Mouse (Mus musculus): ENCODE measurements at regions not wholly inside any gene's neighbourhood (a gene's known extent, or its start where the extent isn't known, plus 50 kb on each side); places are given as distances from the start of the nearest gene placed in this dataset.

DNA sequence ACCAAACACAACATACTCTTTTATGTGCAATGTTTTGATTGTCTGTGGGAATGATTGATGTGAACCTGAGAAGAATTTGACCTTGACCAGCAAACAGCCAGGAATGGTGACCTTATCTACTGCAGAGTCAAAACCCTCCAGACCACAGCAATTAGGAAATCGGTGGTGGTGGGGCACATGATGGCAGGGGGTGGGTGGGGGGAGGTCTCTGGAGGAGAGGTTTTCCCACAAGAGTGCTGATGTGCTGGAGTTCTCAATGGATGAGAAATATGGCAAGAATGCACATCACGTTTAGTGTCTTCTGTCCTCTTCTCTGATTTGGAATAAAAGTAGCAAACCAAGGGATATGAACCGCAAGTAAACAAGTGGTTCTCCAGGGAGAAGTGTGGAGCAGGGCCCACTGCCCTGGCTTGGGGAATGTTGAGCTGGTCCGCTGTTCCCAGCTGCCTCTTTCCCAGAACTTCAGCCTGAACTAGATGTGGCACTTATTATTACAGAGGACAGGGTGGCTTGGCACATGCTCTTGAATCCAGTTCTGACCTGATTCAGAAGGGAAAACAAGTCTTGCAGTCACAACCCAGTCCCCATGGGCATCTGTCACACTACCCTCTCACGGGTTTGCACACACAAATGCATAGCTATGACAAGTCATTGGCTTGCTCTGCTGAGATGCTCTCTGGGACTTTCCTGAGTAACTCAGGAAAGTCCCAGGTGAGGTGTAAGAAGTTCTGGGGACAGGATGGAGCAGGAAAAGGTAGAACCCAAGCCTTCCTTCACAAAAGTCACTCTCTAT is 170.9 kb upstream of the Gmds start:
- Histone ChIP-seq H3K4me3 (ENCODE audit: low read depth, low read length) (no peak overlapping the region), H3K27ac (ENCODE audit: insufficient read depth, low read length) (no peak overlapping the region), H3K9me3 (replicated peaks; ENCODE audit: control insufficient read depth, insufficient read depth, low read length, poor library complexity, severe bottlenecking) (no peaks in the 10 kb centered on the region), H3K27me3 (ENCODE audit: control insufficient read depth, insufficient read depth, low read length, poor library complexity, severe bottlenecking) (no peaks in the 10 kb centered on the region), H3K36me3 (ENCODE audit: control insufficient read depth, insufficient read depth, low read length, poor library complexity, severe bottlenecking) (no peaks in the 10 kb centered on the region), H3K9ac (ENCODE audit: low read depth, poor library complexity, severe bottlenecking) (no peak overlapping the region), H3K4me1 (ENCODE audit: control insufficient read depth, insufficient read depth, low read length) (no peaks in the 10 kb centered on the region)
- TF ChIP-seq EP300 (IDR thresholded peaks at IDR 0.05; ENCODE audit: insufficient read depth, low read depth, low read length) (no peak), CTCF (IDR thresholded peaks at IDR 0.05; ENCODE audit: low read depth, low read length) (no peak), POLR2A (IDR thresholded peaks at IDR 0.05; ENCODE audit: insufficient read depth, low read length) (no peak)

DNA sequence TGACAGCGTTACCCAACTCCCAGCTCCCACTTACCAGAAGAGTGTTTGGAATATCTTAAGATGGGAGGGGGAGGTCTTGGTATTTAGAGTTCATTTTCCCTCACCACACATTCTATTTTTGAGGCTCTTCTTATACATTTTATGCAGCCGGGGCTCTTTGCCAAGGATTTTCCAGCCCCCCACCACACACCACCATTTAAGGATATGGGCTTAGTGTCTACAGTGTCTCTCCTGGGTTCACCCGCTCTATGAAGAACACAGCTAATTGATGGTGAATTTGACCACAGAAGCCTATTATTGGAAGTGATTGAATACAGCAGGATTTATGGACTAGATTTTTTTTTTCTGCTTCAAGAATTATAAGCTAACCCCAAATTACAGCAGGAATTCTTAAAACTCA is 169.9 kb upstream of the Gmds start:
- H3K9ac ChIP-seq (ENCODE audit: low read depth, poor library complexity, severe bottlenecking) = no peak overlapping the region
- H3K4me1 ChIP-seq (ENCODE audit: control insufficient read depth, insufficient read depth, low read length) = no peaks in the 10 kb centered on the region
- no peaks in the 10 kb centered on the region for H3K36me3 ChIP-seq (ENCODE audit: control insufficient read depth, insufficient read depth, low read length, poor library complexity, severe bottlenecking)
- TF ChIP-seq POLR2A (IDR thresholded peaks at IDR 0.05; ENCODE audit: insufficient read depth, low read length) = no peak
- no peaks in the 10 kb centered on the region for H3K9me3 ChIP-seq (replicated peaks; ENCODE audit: control insufficient read depth, insufficient read depth, low read length, poor library complexity, severe bottlenecking)
- no peaks in the 10 kb centered on the region for H3K27me3 ChIP-seq (ENCODE audit: control insufficient read depth, insufficient read depth, low read length, poor library complexity, severe bottlenecking)
- no peak overlapping the region for H3K4me3 ChIP-seq (ENCODE audit: low read depth, low read length)
- H3K27ac ChIP-seq (ENCODE audit: insufficient read depth, low read length) = no peak overlapping the region

DNA sequence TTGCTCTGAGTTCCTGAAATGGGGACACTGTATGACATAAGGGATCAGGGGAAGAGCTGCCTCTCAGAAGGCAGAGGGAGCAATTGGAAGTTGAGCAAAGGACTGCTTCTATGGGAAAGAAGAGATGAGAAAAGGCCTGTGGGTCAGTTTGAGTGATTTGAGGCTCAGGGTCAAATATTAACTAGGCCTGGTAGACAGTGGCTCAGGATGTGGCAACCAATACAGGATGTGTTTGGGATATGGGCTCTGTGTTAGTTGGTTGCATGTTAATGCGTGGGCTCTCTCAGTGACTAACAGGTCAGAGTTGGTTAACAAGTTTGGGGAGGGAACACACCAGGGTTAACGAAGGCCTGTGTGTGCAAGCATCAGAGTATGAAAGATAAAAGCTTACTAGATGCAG is 169.3 kb upstream of the Gmds start:
- no peak overlapping the region for H3K9ac ChIP-seq (ENCODE audit: low read depth, poor library complexity, severe bottlenecking)
- no peaks in the 10 kb centered on the region for H3K9me3 ChIP-seq (replicated peaks; ENCODE audit: control insufficient read depth, insufficient read depth, low read length, poor library complexity, severe bottlenecking)

DNA sequence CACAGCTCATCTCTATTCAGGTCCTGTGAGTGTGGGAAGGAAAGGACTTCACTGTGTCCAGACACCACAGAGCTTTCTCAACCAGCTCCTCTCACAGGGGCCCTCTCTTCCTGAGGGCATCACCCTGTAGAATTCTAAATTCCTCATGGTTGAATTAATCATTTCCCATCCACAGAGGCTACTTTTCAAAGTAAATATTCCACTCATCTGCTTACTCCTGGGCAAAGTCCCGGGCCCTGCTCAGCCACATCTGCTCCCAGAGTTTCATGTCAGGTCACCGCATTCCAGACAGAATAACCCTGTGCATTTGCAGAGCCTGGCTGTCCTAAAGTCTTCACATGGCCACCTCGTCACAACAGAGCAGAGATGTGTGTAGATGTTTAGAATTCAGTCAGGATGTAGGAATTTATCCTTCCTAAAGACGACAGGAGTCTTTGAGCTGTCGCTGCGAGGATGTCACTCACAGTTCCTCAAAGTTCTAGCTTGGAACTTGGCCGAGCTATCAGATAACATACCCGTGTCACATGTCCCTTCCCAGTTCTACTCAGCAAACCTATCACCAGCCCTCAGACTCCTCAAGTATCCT is 159.8 kb upstream of the Gmds start:
- Histone ChIP-seq H3K27ac (ENCODE audit: insufficient read depth, low read length) (no peak overlapping the region), H3K4me3 (ENCODE audit: low read depth, low read length) (no peak overlapping the region), H3K36me3 (ENCODE audit: control insufficient read depth, insufficient read depth, low read length, poor library complexity, severe bottlenecking) (no peaks in the 10 kb centered on the region), H3K9me3 (replicated peaks; ENCODE audit: control insufficient read depth, insufficient read depth, low read length, poor library complexity, severe bottlenecking) (no peaks in the 10 kb centered on the region), H3K9ac (ENCODE audit: low read depth, poor library complexity, severe bottlenecking) (no peak overlapping the region), H3K4me1 (ENCODE audit: control insufficient read depth, insufficient read depth, low read length) (no peaks in the 10 kb centered on the region), H3K27me3 (ENCODE audit: control insufficient read depth, insufficient read depth, low read length, poor library complexity, severe bottlenecking) (no peaks in the 10 kb centered on the region)
- TF ChIP-seq CTCF (IDR thresholded peaks at IDR 0.05; ENCODE audit: low read depth, low read length) = no peak
- no peak for TF ChIP-seq EP300 (IDR thresholded peaks at IDR 0.05; ENCODE audit: insufficient read depth, low read depth, low read length)
- TF ChIP-seq POLR2A (IDR thresholded peaks at IDR 0.05; ENCODE audit: insufficient read depth, low read length) = no peak

More for the DNA sequence above, 169.3 kb upstream of the Gmds start:
- Histone ChIP-seq H3K4me1 (ENCODE audit: control insufficient read depth, insufficient read depth, low read length) (no peaks in the 10 kb centered on the region), H3K27me3 (ENCODE audit: control insufficient read depth, insufficient read depth, low read length, poor library complexity, severe bottlenecking) (no peaks in the 10 kb centered on the region), H3K36me3 (ENCODE audit: control insufficient read depth, insufficient read depth, low read length, poor library complexity, severe bottlenecking) (no peaks in the 10 kb centered on the region), H3K27ac (ENCODE audit: insufficient read depth, low read length) (no peak overlapping the region), H3K4me3 (ENCODE audit: low read depth, low read length) (no peak overlapping the region)
- TF ChIP-seq EP300 (IDR thresholded peaks at IDR 0.05; ENCODE audit: insufficient read depth, low read depth, low read length) (no peak), CTCF (IDR thresholded peaks at IDR 0.05; ENCODE audit: low read depth, low read length) (no peak), POLR2A (IDR thresholded peaks at IDR 0.05; ENCODE audit: insufficient read depth, low read length) (no peak)

DNA sequence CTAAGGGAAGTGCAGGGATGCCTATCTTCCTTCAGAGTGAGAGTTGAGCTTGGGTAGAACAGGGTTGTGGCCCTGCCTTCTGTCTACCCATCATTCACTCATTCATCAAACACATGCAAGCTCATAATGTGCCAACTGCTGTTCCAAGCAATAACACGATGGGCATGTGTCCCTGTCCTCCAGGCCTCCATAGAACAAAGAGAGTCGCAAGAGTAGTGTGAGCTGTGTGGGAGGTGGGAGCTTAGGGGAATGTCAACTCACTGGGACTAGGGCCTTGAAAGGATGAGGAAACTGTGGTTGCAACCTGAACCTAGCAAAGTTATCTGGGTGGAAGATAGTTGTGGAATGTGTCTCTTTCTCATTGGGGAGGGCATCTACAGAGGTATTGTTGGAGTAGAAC is 157.7 kb upstream of the Gmds start:
- H3K4me3 ChIP-seq (ENCODE audit: low read depth, low read length) = no peak overlapping the region
- H3K9me3 ChIP-seq (replicated peaks; ENCODE audit: control insufficient read depth, insufficient read depth, low read length, poor library complexity, severe bottlenecking) = no peaks in the 10 kb centered on the region
- no peaks in the 10 kb centered on the region for H3K36me3 ChIP-seq (ENCODE audit: control insufficient read depth, insufficient read depth, low read length, poor library complexity, severe bottlenecking)
- H3K4me1 ChIP-seq (ENCODE audit: control insufficient read depth, insufficient read depth, low read length) = no peaks in the 10 kb centered on the region
- H3K27ac ChIP-seq (ENCODE audit: insufficient read depth, low read length) = no peak overlapping the region
- TF ChIP-seq POLR2A (IDR thresholded peaks at IDR 0.05; ENCODE audit: insufficient read depth, low read length) (no peak), EP300 (IDR thresholded peaks at IDR 0.05; ENCODE audit: insufficient read depth, low read depth, low read length) (no peak), CTCF (IDR thresholded peaks at IDR 0.05; ENCODE audit: low read depth, low read length) (no peak)
- H3K9ac ChIP-seq (ENCODE audit: low read depth, poor library complexity, severe bottlenecking) = no peak overlapping the region
- no peaks in the 10 kb centered on the region for H3K27me3 ChIP-seq (ENCODE audit: control insufficient read depth, insufficient read depth, low read length, poor library complexity, severe bottlenecking)

DNA sequence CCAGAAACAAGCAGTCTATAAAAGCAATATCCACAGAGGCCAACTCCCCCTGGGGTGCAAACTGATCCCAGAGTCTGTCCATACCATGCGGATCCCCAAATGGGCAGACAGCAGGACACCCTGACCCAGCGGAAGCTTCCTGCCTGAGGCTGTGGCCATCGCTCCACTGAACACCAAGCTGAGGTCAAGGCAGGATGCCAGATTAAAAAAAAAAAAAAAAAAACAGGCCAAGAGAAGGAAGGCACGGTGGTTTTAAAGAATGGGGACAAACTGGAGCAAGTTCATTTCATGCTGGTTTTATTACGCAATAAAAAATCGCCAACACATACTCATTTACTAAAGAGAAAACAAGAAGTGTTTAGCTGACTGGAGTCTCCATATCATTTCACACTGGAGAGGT is 156.5 kb upstream of the Gmds start:
- no peak for TF ChIP-seq CTCF (IDR thresholded peaks at IDR 0.05; ENCODE audit: low read depth, low read length)
- TF ChIP-seq POLR2A (IDR thresholded peaks at IDR 0.05; ENCODE audit: insufficient read depth, low read length) = no peak
- TF ChIP-seq EP300 (IDR thresholded peaks at IDR 0.05; ENCODE audit: insufficient read depth, low read depth, low read length) = no peak
- Histone ChIP-seq H3K27me3 (ENCODE audit: control insufficient read depth, insufficient read depth, low read length, poor library complexity, severe bottlenecking) (no peaks in the 10 kb centered on the region), H3K9me3 (replicated peaks; ENCODE audit: control insufficient read depth, insufficient read depth, low read length, poor library complexity, severe bottlenecking) (no peaks in the 10 kb centered on the region), H3K36me3 (ENCODE audit: control insufficient read depth, insufficient read depth, low read length, poor library complexity, severe bottlenecking) (no peaks in the 10 kb centered on the region), H3K9ac (ENCODE audit: low read depth, poor library complexity, severe bottlenecking) (no peak overlapping the region), H3K4me1 (ENCODE audit: control insufficient read depth, insufficient read depth, low read length) (no peaks in the 10 kb centered on the region), H3K27ac (ENCODE audit: insufficient read depth, low read length) (no peak overlapping the region), H3K4me3 (ENCODE audit: low read depth, low read length) (no peak overlapping the region)

Data from ES-Bruce4 (cell line).